Mouse (Mus musculus) midbrain, embryonic 12.5 days (tissue): ENCODE data around the gene Stat6. TPM values are rescaled to one million over a fixed set of nuclear protein-coding genes. Genes with fewer than 3 reads are reported as not detected.
A peak's percentile ranks its signal among the peaks of the same experiment; 100 is the strongest.

Experiments
- ATAC-seq: fragments of 200-750 bp; cut with Nextera tagmentation; 2 replicates; pipeline ENCODE4 v1.8.0; 2017; ENCODE audit warnings: low read depth, moderate TSS enrichment, moderate library complexity; ENCODE audit not compliant: low FRiP score
- H3K27ac ChIP-seq: fragments of 300-500 bp; sonication (generic); replicated peaks from 2 replicates; pipeline ENCODE4 v1.5.1; 2016; ENCODE audit warnings: mild to moderate bottlenecking
- H3K27me3 ChIP-seq: fragments of 300-500 bp; sonication (generic); 2 replicates; pipeline ENCODE4 v1.6.1; 2016; ENCODE audit warnings: mild to moderate bottlenecking
- H3K36me3 ChIP-seq: fragments of 300-500 bp; sonication (generic); 2 replicates; pipeline ENCODE4 v1.6.1; 2016
- H3K4me1 ChIP-seq: fragments of 300-500 bp; sonication (generic); 2 replicates; pipeline ENCODE4 v1.6.1; 2016
- H3K4me2 ChIP-seq: fragments of 300-500 bp; sonication (generic); replicated peaks from 2 replicates; pipeline ENCODE4 v1.6.1; 2016; ENCODE audit warnings: mild to moderate bottlenecking, moderate library complexity
- H3K4me3 ChIP-seq: fragments of 300-500 bp; sonication (generic); 2 replicates; pipeline ENCODE4 v1.5.1; 2016; ENCODE audit warnings: mild to moderate bottlenecking
- H3K9ac ChIP-seq: fragments of 300-500 bp; sonication (generic); replicated peaks from 2 replicates; pipeline ENCODE4 v1.6.1; 2016; ENCODE audit warnings: mild to moderate bottlenecking, moderate library complexity
- H3K9me3 ChIP-seq: fragments of 300-500 bp; sonication (generic); 2 replicates; pipeline ENCODE4 v1.6.1; 2016; ENCODE audit warnings: mild to moderate bottlenecking
- WGBS: fragments of 180-500 bp; shearing (Covaris S2); methylation state at CpG from one replicate; pipeline ENCODE4 v1.1.7; 2016; 5-methylcytosine and 5-hydroxymethylcytosine counted together
- polyA plus RNA-seq: library from polyadenylated mRNA; unstranded; fragments of >200 nt; fragmentation: Nextera tagmentation; extraction: Ambion mirVana; gene quantifications from 2 replicates; pipeline ENCODE4 v1.2.1, GENCODE M21; 2016

Gene Stat6
- polyA plus RNA-seq, 1 experiment from 2014 or later: 9.0 TPM

DNA sequence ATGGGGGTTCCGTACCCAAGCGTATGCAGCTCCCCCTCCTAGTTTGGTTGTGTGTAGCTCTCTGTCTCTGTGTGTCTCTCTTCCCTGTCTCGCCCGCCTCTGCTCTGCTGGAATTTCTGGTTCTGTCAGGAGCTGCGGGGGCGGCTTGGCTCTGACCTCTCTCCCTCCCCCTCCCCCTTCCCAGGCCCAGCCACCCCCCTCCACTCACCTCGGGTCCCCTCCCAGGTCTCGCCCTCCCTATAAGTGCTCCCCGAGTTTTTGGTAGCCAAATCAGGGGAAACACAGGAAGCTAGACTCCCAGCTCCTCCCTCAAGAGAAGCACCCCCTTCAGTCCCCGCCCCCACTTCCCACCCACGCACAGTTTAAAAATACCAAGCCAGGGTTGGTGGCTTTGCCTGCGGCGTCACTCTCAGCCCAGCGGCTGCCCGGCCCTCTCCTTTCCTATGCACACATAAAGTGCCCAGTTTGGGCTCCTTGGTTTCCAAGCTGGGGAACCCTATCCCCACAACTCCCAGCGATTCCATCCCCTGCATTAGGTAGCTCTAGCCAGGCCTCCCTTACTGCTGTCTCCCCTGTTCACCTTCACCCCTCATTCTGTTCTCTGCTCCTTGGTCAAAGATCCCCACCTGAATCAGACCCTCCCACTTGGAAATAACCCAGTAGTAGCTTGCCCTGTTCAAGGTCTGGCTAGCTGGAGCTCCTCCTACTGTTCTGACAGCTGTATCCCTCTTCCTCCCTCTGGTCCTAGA is 19.3 kb downstream of the Stat6 start:
- H3K4me1 ChIP-seq: peaks cover 43% of the 10 kb centered on the region
- no peak overlapping the region for H3K27ac ChIP-seq
- peak overlapping the region; percentile 14 for H3K4me3 ChIP-seq
- WGBS: 6% methylated on average over 16 of the region's 16 CpGs
- H3K9ac ChIP-seq: no peak overlapping the region; the same call in 1 of the 2 replicates
- no peaks in the 10 kb centered on the region for H3K9me3 ChIP-seq
- ATAC-seq: 0 out of 2 replicates have a peak, but pooled peaks have one; percentile 1
- peak overlapping the region; percentile 31 for H3K4me2 ChIP-seq
- peaks cover 90% of the 10 kb centered on the region for H3K27me3 ChIP-seq
- H3K36me3 ChIP-seq: no peaks in the 10 kb centered on the region

GRCm38 (mm10) chr10:127662666-127663253 is 20.0 kb downstream of the Stat6 start:
- no peak overlapping the region for H3K9ac ChIP-seq
- H3K4me2 ChIP-seq: peak overlapping the region; percentile 31
- peaks cover 49% of the 10 kb centered on the region for H3K4me1 ChIP-seq
- H3K36me3 ChIP-seq: no peaks in the 10 kb centered on the region
- 12% methylated on average over 19 of the region's 19 CpGs for WGBS
- peaks cover 96% of the 10 kb centered on the region for H3K27me3 ChIP-seq
- peak; percentile 7; the same call in 1 of the 2 replicates for ATAC-seq
- H3K9me3 ChIP-seq: no peaks in the 10 kb centered on the region
- H3K4me3 ChIP-seq: peak overlapping the region; percentile 14; the same call in 1 of the 2 replicates
- H3K27ac ChIP-seq: no peak overlapping the region

- H3K9me3 ChIP-seq: no peaks in the 10 kb centered on the region
- peaks cover 95% of the 10 kb centered on the region for H3K27me3 ChIP-seq
- H3K36me3 ChIP-seq: no peaks in the 10 kb centered on the region
- H3K4me3 ChIP-seq: no peak overlapping the region
- H3K27ac ChIP-seq: no peak overlapping the region
- no peak overlapping the region for H3K4me2 ChIP-seq
- WGBS: 17% methylated on average over 5 of the region's 5 CpGs
- no peak overlapping the region for H3K9ac ChIP-seq
- peaks cover 57% of the 10 kb centered on the region for H3K4me1 ChIP-seq
- no peak for ATAC-seq
Measured at GRCm38 (mm10) chr10:127663590-127663989, 20.8 kb downstream of the Stat6 start.

- H3K4me2 ChIP-seq: no peak overlapping the region
- 0 out of 2 replicates have a peak overlapping the region, but pooled peaks have one; percentile 9 for H3K4me3 ChIP-seq
- 11% methylated on average over 16 of the region's 16 CpGs for WGBS
- H3K27ac ChIP-seq: no peak overlapping the region
- H3K9me3 ChIP-seq: no peaks in the 10 kb centered on the region
- H3K9ac ChIP-seq: no peak overlapping the region
- no peaks in the 10 kb centered on the region for H3K36me3 ChIP-seq
- ATAC-seq: no peak
- H3K27me3 ChIP-seq: peaks cover 98% of the 10 kb centered on the region
- peaks cover 61% of the 10 kb centered on the region for H3K4me1 ChIP-seq
Measured at GRCm38 (mm10) chr10:127664166-127664565, 21.4 kb downstream of the Stat6 start.

DNA sequence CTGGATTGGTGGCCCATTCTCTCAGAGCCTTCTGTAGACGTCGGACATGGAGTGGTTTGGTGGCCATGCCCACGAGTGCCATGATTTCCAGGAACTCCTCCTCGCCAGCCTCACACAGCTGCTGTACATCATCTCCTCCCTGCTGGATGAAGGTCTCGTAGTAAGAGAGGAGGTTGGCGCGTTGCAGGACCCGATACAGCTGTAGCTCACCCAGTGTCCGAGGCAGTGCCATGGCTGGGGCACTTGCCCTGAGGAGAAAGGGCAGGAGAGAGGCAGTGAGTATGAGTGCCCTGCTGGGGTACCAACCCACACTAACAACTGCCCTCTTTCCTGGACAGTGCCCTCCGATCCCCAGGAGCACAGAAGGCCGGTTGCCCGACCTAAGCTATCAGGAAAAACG is 22.1 kb downstream of the Stat6 start:
- Histone ChIP-seq H3K9ac (no peak overlapping the region), H3K27me3 (peaks cover 98% of the 10 kb centered on the region), H3K9me3 (no peaks in the 10 kb centered on the region), H3K4me1 (peaks cover 62% of the 10 kb centered on the region), H3K4me2 (no peak overlapping the region), H3K27ac (no peak overlapping the region), H3K36me3 (no peaks in the 10 kb centered on the region), H3K4me3 (0 out of 2 replicates have a peak overlapping the region, but pooled peaks have one; percentile 3)
- 11% methylated on average over 13 of the region's 13 CpGs for WGBS
- no peak for ATAC-seq

- Histone ChIP-seq H3K4me1 (peaks cover 62% of the 10 kb centered on the region), H3K4me2 (peak overlapping the region; percentile 77), H3K27ac (no peak overlapping the region), H3K27me3 (peaks cover 97% of the 10 kb centered on the region), H3K9ac (peak overlapping the region; percentile 65), H3K9me3 (no peaks in the 10 kb centered on the region), H3K4me3 (peak overlapping the region; percentile 52), H3K36me3 (no peaks in the 10 kb centered on the region)
- 2% methylated on average over 14 of the region's 14 CpGs for WGBS
- 0 out of 2 replicates have a peak, but pooled peaks have one; percentile 4 for ATAC-seq
Measured at GRCm38 (mm10) chr10:127665366-127666181, 22.8 kb downstream of the Stat6 start.

DNA sequence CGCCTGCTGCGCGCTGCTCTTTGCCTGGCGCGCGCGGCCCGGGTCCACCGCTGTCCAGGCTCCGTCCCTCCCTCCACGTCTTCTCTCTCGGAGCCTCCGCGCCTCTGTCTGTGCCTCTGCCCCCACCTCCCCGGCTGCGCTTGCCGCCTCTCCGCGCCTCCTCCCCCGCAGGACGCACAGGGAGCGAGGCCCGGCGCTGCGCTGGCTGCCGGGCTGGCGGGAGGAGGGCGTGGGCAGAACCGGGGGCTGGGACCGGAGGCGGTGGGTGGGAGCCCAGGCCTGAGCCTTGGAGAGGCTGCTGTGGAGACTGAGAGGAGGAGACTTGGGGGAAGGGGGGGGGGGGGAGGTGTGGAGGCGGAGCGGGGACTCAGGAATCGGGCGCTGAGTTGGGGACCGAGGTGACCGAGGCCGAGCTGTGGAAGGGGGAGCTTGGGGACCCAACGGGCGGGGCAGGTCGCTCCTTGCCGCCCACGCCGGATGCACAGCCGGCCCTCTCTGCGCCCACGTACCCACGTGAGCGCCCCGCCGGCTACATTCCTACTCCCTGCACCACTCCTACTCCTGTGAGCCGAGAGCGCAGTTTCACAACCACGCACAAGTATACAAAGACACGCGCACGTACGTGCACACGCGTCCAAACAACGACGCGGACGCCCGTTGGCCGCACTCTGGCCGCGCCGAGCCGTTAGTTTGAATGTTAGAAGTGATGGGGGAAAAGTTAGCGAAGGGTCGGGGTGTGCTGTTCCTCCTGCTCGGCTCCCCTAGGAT is 23.9 kb downstream of the Stat6 start, which contains the start of gene Nemp1:
Gene Nemp1 (plus strand): TSS at position 401 of the 768 bp plus-strand sequence.
- H3K4me2 ChIP-seq: peak within 1 kb of the TSS; percentile 77
- peak; percentile 52 for ATAC-seq
- H3K4me3 ChIP-seq: peak within 1 kb of the TSS; percentile 52
- no peaks in the 10 kb centered on the region for H3K9me3 ChIP-seq
- H3K9ac ChIP-seq: peak within 1 kb of the TSS; percentile 65
- H3K27ac ChIP-seq: 0 out of 2 replicates have a peak within 1 kb of the TSS, but pooled peaks have one; percentile 42
- no peaks in the 10 kb centered on the region for H3K36me3 ChIP-seq
- H3K27me3 ChIP-seq: peaks cover 86% of the 10 kb centered on the region
- H3K4me1 ChIP-seq: peaks cover 57% of the 10 kb centered on the region
- under 1% methylated on average over 63 of the region's 73 CpGs for WGBS

DNA sequence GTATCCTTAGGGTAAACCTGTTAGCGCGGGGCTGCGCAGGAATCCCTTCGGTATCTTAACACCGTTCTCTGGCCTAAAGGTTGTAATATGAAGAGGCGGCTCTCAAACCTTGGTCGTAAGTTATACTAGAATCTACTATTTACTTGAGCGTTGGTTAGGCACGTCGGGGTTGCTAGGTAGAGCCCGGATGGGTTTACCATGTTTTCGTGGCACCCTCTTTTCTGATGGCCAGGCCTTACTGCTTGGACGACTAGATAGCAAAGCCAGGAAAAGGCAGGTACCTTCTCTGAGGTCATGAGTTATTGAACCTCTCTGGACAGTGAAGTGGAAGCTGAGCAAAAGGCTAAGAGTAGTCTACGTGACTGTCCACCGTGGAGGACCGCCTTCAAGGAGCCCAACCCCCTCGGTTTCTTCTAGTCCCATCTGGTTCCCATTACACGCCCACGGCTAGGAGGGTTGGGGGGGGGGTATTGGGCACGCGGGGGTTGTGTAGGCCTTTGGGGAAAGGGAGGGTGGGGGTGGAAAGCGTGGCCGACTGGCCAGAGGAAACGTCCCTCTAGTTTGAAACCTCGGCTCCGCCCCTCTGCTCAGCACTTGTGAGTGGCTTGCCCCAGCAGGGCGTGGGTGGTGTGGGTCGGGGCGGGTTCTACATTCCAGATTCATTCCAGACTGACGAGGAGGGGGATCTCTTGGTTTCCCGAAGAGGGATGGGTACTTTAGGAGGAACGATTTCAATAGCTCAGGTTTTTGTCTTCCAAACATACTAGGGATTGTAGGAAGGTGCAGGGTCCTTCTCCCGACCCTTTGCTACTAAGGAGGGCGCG is 24.7 kb downstream of the Stat6 start:
- 0 out of 2 replicates have a peak, but pooled peaks have one; percentile 8 for ATAC-seq
- H3K9ac ChIP-seq: peak overlapping the region; percentile 65
- H3K9me3 ChIP-seq: no peaks in the 10 kb centered on the region
- peaks cover 78% of the 10 kb centered on the region for H3K27me3 ChIP-seq
- peak overlapping the region; percentile 77 for H3K4me2 ChIP-seq
- no peaks in the 10 kb centered on the region for H3K36me3 ChIP-seq
- WGBS: 2% methylated on average over 35 of the region's 35 CpGs
- H3K4me3 ChIP-seq: peak overlapping the region; percentile 52
- H3K4me1 ChIP-seq: peaks cover 51% of the 10 kb centered on the region
- H3K27ac ChIP-seq: peak overlapping the region; percentile 42; the same call in 1 of the 2 replicates

DNA sequence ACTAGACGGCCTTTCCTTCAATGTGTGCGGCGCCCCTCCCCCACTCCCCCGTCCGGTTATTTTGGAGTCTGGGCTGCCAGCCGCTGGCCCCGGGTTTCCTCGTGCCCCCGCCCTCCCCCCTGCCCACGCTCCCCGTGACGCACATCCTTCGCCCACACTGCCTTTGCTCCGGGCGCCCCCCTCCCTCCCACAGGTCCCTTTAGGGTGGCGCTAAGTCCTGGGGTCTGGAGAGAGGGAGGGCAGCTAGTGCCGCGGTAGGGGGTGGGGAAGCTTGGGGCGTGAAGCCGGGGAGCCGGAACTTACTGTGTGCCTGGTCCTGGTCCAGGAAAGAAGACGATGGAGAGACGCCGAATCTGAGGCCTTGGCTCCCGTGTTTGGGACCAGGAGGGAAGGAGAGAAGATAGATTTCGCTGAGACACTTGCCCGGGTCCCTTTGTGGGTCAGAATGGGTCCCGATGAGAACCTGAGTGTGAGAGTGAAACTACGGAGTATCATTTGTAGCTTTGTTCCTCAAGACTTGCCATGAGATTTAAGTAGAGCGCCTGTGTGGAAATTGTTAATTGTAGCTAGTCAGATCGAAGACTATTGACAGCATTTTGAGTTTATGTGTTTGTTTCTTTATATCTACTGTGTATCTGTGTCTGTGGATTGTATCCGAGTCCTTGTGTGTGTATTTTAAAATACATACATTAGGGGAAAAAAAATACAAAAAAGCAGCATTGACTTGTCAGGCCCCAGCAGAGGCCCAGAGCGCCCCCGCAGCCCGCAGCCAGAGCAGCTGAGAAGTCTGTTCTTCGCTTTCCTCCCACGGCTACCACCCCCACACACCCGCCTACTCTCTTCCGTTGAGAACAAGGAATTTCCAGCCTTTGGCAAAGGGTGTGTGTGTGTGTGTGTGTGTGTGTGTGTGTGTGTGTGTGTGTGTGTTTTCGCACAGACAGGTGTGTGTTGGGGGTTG is 25.6 kb downstream of the Stat6 start, which contains the start of gene Nab2:
Gene Nab2 (minus strand): TSS at position 476 of the 958 bp plus-strand sequence.
- peak within 1 kb of the TSS; percentile 42; the same call in 1 of the 2 replicates for H3K27ac ChIP-seq
- peaks cover 69% of the 10 kb centered on the region for H3K27me3 ChIP-seq
- peak within 1 kb of the TSS; percentile 52 for H3K4me3 ChIP-seq
- WGBS: 2% methylated on average over 38 of the region's 40 CpGs
- 0 out of 2 replicates have a peak, but pooled peaks have one; percentile 11 for ATAC-seq
- peaks cover 46% of the 10 kb centered on the region for H3K4me1 ChIP-seq
- peak within 1 kb of the TSS; percentile 65 for H3K9ac ChIP-seq
- H3K36me3 ChIP-seq: no peaks in the 10 kb centered on the region
- H3K9me3 ChIP-seq: no peaks in the 10 kb centered on the region
- peak within 1 kb of the TSS; percentile 77 for H3K4me2 ChIP-seq
